Mouse (Mus musculus): ENCODE measurements around the gene Hsd11b1.

- TF ChIP-seq POLR2A (IDR thresholded peaks at IDR 0.05; ENCODE audit: borderline replicate concordance, low read depth, low read length) (no peak), CTCF (IDR thresholded peaks at IDR 0.05; ENCODE audit: low read depth, low read length) (no peak)
Measured at GRCm38 (mm10) chr1:193265734-193266133, 1.9 kb upstream of the Hsd11b1 start.

Measured in bone marrow macrophage, adult 2 months (primary cell).